Mouse (Mus musculus) midbrain, postnatal 0 days (tissue): ENCODE results near the gene Hoxa6. TPM values are rescaled to one million over a fixed set of nuclear protein-coding genes. Genes with fewer than 3 reads are reported as not detected.

Experiments
- ATAC-seq: fragments of 200-750 bp; cut with Nextera tagmentation; 2 replicates; pipeline ENCODE4 v1.8.0; 2017; ENCODE audit warnings: moderate number of reproducible peaks, mild to moderate bottlenecking, moderate TSS enrichment, moderate library complexity; ENCODE audit not compliant: low FRiP score
- DNase-seq: peaks from one replicate; pipeline ENCODE4 v3.0.0-alpha.2; 2015; ENCODE audit warnings: low spot score
- H3K27ac ChIP-seq: fragments of 300-500 bp; sonication (generic); 2 replicates; pipeline ENCODE4 v1.5.1; 2014; ENCODE audit warnings: low read depth, mild to moderate bottlenecking, low read length, mixed read lengths
- H3K27me3 ChIP-seq: fragments of 300-500 bp; sonication (generic); 2 replicates; pipeline ENCODE4 v1.6.1; 2014; ENCODE audit warnings: low read length, control low read depth, mixed read lengths; ENCODE audit not compliant: insufficient read depth
- H3K36me3 ChIP-seq: fragments of 300-500 bp; sonication (generic); 2 replicates; pipeline ENCODE4 v1.6.1; 2014; ENCODE audit warnings: low read length, control low read depth, mixed read lengths; ENCODE audit not compliant: insufficient read depth
- H3K4me1 ChIP-seq: fragments of 300-500 bp; sonication (generic); 2 replicates; pipeline ENCODE4 v1.6.1; 2014; ENCODE audit warnings: mild to moderate bottlenecking, control low read depth, antibody characterized with exemption, low read length, mixed read lengths; ENCODE audit not compliant: insufficient read depth
- H3K4me2 ChIP-seq: fragments of 300-500 bp; sonication (generic); 2 replicates; pipeline ENCODE4 v1.6.1; 2014; ENCODE audit warnings: low read depth, mild to moderate bottlenecking, low read length, mixed read lengths; ENCODE audit not compliant: poor library complexity, severe bottlenecking
- H3K4me3 ChIP-seq: fragments of 300-500 bp; sonication (generic); 2 replicates; pipeline ENCODE4 v1.5.1; 2014; ENCODE audit warnings: low read depth, mild to moderate bottlenecking, low read length, moderate library complexity
- H3K9ac ChIP-seq: fragments of 300-500 bp; sonication (generic); replicated peaks from 2 replicates; pipeline ENCODE4 v1.6.1; 2014; ENCODE audit warnings: mild to moderate bottlenecking, low read length, moderate library complexity, mixed read lengths; ENCODE audit not compliant: poor library complexity, severe bottlenecking
- H3K9me3 ChIP-seq: fragments of 300-500 bp; sonication (generic); 2 replicates; pipeline ENCODE4 v1.6.1; 2016; ENCODE audit warnings: low read length, control low read depth
- CTCF ChIP-seq: IDR thresholded peaks from 2 replicates; pipeline ENCODE4 v1.5.1; 2016; ENCODE audit warnings: antibody characterized with exemption, mild to moderate bottlenecking
- WGBS: fragments of 180-500 bp; shearing (Covaris S2); extraction: QIAGEN DNeasy Blood & Tissue Kit; methylation state at CpG from one replicate; pipeline ENCODE4 v1.1.7; 2014; 5-methylcytosine and 5-hydroxymethylcytosine counted together
- polyA plus RNA-seq: library from polyadenylated mRNA; unstranded; fragments of >200 nt; fragmentation: Nextera tagmentation; extraction: Ambion mirVana; gene quantifications from 2 replicates; pipeline ENCODE4 v1.2.1, GENCODE M21; 2015
- total RNA-seq: library from RNA; depleted of rRNA; stranded (reverse); fragments of >200 nt; gene quantifications from 2 replicates; pipeline ENCODE4 v1.2.3, GENCODE M21; 2014

The Hoxa6 gene
- total and polyA plus RNA-seq, 2 experiments from 2014 or later = not detected

DNA sequence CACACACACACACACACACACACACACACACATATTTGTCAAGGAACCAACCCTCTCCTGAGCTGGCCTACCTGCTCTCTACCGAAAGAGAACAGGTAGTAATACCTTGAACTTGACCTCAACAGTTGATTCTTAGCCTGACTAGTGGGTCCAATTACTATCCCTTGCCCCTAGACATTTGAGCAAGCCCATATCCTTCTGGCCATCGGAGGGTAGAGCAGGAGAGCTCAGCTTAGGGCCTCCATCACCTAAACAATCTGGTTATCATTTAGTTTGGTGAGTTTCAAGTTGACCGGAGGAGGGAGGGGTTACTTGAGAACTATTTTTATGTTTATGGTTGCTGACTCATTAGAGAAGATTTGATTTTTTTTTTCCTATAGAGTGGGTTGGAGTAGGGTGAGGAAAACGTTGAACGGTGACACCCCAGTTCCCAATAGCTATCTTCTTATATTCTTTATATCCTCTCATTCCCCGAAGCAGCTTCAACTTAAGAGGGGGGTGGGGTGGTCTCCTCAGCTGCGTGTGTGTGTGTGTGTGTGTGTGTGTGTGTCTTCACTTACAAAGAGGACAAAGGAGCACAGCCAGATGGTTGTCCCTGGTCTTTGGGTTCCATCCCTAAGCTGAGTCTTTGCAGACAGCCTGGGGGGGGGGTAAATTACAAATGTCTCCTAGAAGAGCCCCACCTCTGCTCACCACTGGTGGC, 42.8 kb upstream of the Hoxa6 start:
- peaks cover 86% of the 10 kb centered on the region for H3K27me3 ChIP-seq
- H3K4me2 ChIP-seq = no peak overlapping the region
- ATAC-seq (no peak), DNase-seq (no peak)
- no peaks in the 10 kb centered on the region for H3K4me1 ChIP-seq
- no peak overlapping the region for H3K27ac ChIP-seq
- no peaks in the 10 kb centered on the region for H3K9me3 ChIP-seq
- WGBS = 6% methylated on average over 7 of the region's 7 CpGs
- TF ChIP-seq CTCF = no peak
- no peak overlapping the region for H3K9ac ChIP-seq
- H3K4me3 ChIP-seq = no peak overlapping the region
- no peaks in the 10 kb centered on the region for H3K36me3 ChIP-seq

DNA sequence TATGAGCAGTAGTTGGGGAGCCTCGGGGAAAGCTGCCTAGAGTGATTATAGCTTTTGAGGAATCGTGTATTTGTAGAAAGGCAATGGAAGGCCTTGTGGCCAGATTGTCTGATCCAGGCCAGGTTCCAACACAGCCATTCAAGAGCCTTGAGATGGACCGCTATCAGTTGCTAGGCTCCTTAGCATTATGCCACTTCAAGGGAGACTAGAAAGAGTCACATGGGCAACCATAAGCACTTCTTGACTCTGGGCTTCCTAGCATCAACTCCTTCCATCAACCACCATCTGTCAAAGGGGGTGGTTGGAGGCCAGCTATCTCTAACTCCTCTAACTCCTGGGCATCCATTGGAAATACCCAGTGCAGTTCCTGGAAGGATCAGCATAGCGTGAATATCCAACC, 41.3 kb upstream of the Hoxa6 start:
- peaks cover 90% of the 10 kb centered on the region for H3K27me3 ChIP-seq
- H3K4me1 ChIP-seq = no peaks in the 10 kb centered on the region
- no peak overlapping the region for H3K4me3 ChIP-seq
- H3K4me2 ChIP-seq = no peak overlapping the region
- 3% methylated on average over 4 of the region's 4 CpGs for WGBS
- no peaks in the 10 kb centered on the region for H3K36me3 ChIP-seq
- no peak overlapping the region for H3K27ac ChIP-seq
- DNase-seq = no peak
- no peak for ATAC-seq
- no peak overlapping the region for H3K9ac ChIP-seq
- TF ChIP-seq CTCF = no peak
- no peaks in the 10 kb centered on the region for H3K9me3 ChIP-seq

DNA sequence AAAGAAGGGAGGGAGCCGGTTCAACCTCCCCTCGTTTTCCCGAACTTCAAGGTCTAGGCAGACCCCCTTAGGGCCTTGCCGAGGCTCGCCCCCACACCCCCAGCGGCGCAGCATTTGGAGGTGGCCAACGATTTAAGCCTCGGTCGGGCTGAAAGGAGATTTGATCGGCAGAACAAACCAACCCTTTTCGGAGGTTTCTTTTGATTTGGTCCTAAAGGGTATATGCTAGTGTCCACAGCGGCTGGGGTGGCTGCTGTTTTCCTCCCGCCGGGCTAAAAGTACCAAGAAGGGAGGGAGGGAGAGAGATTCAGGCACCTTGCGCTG, 40.9 kb upstream of the Hoxa6 start:
- H3K36me3 ChIP-seq = no peaks in the 10 kb centered on the region
- TF ChIP-seq CTCF = no peak
- H3K9me3 ChIP-seq = no peaks in the 10 kb centered on the region
- H3K4me1 ChIP-seq = no peaks in the 10 kb centered on the region
- WGBS = 1% methylated on average over 16 of the region's 16 CpGs
- H3K27me3 ChIP-seq = peaks cover 94% of the 10 kb centered on the region
- no peak overlapping the region for H3K27ac ChIP-seq
- no peak for ATAC-seq
- no peak overlapping the region for H3K4me3 ChIP-seq
- no peak for DNase-seq
- no peak overlapping the region for H3K9ac ChIP-seq
- no peak overlapping the region for H3K4me2 ChIP-seq

DNA sequence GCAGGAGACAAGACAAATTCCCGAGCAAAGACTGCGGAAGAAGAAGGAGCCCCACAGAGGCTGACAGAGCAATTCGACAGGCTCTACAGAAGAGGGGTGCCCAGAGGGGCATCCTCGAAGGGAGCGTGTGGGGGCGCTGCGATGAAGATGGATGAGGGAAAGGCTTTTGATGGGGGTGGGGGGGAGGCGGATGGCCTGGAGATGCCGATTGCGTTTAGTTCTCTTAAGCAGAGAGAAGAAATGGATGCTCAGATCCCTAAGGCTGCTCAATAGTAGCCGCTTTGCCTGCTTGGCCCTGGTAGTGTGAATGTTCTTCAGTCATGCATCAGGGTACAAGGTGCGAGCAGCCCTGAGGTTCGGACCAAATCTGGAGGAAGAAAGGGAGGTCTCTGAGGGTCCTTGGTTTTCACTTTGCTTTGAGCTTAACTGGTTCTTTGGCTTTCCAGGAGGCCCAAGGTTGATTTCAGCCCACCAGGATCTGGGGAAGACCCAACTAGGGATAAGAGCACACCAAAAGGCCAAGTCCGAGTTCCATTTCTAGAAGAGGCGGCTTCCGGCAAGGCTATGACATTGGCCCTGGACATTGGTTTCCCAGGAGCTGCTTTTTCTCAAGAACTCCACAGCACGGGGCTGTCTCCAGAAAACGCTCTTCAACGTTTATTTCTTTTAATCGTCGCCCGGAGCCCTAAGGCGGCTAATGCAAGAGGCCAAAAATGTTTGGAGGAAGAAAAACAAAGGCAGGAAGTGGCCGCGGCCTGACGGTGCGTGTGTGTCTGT, 40.3 kb upstream of the Hoxa6 start:
- H3K9ac ChIP-seq = no peak overlapping the region

DNA sequence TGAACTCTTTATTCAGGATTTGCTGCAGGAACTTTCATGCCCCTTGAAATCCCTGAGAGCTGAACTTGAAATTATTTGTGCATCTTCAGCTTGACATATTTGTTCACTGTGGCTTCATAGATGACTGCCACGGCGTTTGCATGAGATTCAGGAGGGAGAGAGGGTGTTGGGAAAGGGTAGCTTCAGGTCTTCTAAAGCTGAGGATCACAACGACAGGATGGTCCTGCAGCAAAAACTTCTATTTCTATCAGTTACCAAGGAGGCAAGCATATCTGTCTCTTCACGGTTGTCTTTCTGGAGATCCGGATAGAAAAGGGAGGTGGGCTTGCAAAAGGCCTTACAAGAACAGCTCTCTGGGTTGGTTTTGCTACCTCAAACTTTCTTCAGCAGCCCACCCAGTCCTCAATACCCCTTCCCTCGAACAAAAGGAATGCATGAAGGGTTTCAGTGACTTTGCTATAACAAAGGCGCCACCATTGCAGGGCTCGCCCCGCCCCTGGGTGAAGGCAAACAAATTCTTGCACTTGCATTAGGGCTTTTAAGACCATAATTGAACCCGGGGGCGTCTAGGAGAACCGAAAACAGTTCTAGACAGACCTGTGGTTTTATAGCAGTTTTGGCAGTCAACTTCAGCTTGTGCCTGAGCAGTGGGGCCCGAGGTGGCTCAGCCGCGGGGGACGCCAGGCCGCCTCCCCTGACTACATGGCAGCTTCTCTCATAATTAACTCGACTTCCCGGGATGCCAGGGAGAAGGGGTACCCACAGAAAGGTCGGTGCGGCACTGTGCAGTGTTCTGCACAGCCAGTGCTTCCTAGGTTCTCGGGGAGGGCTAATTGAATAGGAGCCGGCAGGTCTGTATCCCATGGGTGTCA, 39.5 kb upstream of the Hoxa6 start:
- WGBS = 2% methylated on average over 23 of the region's 23 CpGs
- H3K27ac ChIP-seq = no peak overlapping the region
- no peaks in the 10 kb centered on the region for H3K4me1 ChIP-seq
- no peak overlapping the region for H3K4me2 ChIP-seq
- no peak overlapping the region for H3K9ac ChIP-seq
- no peak for TF ChIP-seq CTCF
- DNase-seq = no peak
- ATAC-seq = no peak
- no peaks in the 10 kb centered on the region for H3K9me3 ChIP-seq
- H3K27me3 ChIP-seq = peaks cover 94% of the 10 kb centered on the region
- H3K4me3 ChIP-seq = no peak overlapping the region
- H3K36me3 ChIP-seq = no peaks in the 10 kb centered on the region

More for the DNA sequence above, 40.3 kb upstream of the Hoxa6 start:
- no peak for ATAC-seq
- H3K4me2 ChIP-seq = no peak overlapping the region
- no peak overlapping the region for H3K4me3 ChIP-seq
- H3K4me1 ChIP-seq = no peaks in the 10 kb centered on the region
- H3K27me3 ChIP-seq = peaks cover 93% of the 10 kb centered on the region
- H3K36me3 ChIP-seq = no peaks in the 10 kb centered on the region
- TF ChIP-seq CTCF = no peak
- WGBS = 1% methylated on average over 26 of the region's 27 CpGs
- no peaks in the 10 kb centered on the region for H3K9me3 ChIP-seq
- H3K27ac ChIP-seq = no peak overlapping the region
- DNase-seq = no peak

DNA sequence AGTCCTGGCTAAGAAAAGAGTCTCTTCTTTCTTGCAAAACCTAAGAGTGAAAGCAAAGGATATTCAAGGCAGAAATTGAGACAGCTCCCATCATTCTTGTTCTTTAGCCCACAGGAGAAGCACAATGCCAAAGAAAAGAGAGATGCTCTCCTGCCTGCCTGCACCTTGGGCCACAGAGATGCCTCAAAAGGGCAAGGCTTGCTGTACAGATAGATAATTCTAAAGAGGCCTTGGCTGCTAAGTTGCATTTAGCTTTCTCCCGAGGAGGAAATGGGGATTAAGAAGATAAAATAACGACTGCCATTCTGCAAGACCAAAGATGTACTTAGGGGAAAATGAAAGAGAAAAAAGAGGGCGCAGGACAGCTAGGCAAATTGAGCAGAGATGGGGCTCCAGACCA, 38.4 kb upstream of the Hoxa6 start:
- no peak for TF ChIP-seq CTCF
- Histone ChIP-seq H3K27me3 (peaks cover 94% of the 10 kb centered on the region), H3K4me1 (no peaks in the 10 kb centered on the region), H3K9ac (no peak overlapping the region), H3K27ac (no peak overlapping the region), H3K4me2 (no peak overlapping the region), H3K36me3 (no peaks in the 10 kb centered on the region), H3K4me3 (no peak overlapping the region), H3K9me3 (no peaks in the 10 kb centered on the region)
- 5% methylated on average over 3 of the region's 3 CpGs for WGBS
- no peak for DNase-seq
- ATAC-seq = no peak
